Mouse (Mus musculus): Measurements from ENCODE around the gene Zfhx3.
"Not testable (repeated sequence)": the region's sequence is repeated elsewhere in the genome, so short reads cannot be mapped to it uniquely, and the experiment has no call there.

The Zfhx3 gene

DNA sequence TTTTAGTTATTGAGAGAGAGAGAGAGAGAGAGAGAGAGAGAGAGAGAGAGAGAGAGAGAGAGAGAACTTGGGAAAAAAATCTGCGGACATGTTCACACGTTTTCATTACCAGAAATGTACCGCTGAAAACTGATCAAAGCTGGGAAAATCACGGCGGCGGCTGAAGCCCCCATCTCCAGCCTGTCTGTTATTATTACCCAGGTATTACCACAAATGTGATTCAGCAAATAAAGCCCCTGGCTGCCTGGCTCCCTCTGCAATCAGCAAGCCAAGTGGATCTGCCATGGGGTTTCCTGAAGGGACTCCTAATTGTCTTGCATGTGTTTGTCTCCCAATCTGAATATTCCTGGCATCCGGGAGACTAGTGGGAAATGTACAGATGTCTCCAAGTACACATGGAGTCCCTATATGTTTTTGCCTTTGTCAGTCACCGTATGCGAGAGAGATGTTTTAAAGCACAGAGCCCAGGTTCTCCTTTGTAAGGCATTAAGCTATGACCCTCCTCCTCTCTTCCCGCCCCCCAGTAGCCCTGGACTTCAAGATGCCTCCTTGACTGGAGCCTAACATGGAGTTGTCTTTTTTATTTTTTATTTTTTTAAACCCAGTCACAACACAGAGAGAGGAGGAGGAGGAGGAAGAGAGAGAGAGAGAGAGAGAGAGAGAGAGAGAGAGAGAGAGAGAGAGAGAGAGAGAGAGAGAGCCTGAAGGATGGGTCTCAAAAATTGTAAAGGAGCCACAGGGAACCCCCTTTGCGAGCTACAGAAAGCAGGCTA, at the start of gene Zfhx3:
Gene Zfhx3 (plus strand): TSS at position 723 of the 773 bp plus-strand sequence.
- DNase-seq (ENCODE audit: low spot score in 2 of 2): no peak

GRCm38 (mm10) chr8:107918984-107919383, 23.5 kb upstream of the Zfhx3 start:
- no peak for DNase-seq (ENCODE audit: low spot score in 2 of 2)

GRCm38 (mm10) chr8:107926149-107926548, 16.3 kb upstream of the Zfhx3 start:
- no peak for DNase-seq (ENCODE audit: low spot score in 2 of 2)

DNA sequence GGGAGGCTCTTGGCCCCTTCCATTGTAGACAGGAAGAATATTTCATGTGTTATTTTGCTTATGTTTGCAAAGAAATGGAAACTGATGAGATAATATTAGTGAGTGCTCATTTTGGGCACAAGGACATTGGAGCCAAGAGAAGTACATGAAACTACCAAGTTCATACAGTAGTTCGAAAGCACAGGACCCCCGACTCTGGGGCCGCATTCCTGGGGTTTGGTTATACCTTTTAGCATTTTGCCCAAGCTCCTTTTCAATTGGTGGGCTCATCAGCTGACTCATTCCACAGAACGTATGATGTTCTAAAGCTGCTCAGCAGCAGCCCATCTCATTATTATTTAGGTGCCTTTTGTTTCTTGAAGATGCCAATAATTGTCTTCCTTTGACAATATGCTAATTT, 5.7 kb upstream of the Zfhx3 start:
- no peak for DNase-seq (ENCODE audit: low spot score in 2 of 2)

- DNase-seq (ENCODE audit: low spot score in 2 of 2): not testable (repeated sequence)
Measured at GRCm38 (mm10) chr8:107938231-107938630, 4.2 kb upstream of the Zfhx3 start.

GRCm38 (mm10) chr8:107940181-107940580, 2.3 kb upstream of the Zfhx3 start:
- DNase-seq (ENCODE audit: low spot score in 2 of 2): no peak

GRCm38 (mm10) chr8:107942752-107943510, 487 bp downstream of the Zfhx3 start:
- DNase-seq (ENCODE audit: low spot score in 2 of 2): no peak

DNA sequence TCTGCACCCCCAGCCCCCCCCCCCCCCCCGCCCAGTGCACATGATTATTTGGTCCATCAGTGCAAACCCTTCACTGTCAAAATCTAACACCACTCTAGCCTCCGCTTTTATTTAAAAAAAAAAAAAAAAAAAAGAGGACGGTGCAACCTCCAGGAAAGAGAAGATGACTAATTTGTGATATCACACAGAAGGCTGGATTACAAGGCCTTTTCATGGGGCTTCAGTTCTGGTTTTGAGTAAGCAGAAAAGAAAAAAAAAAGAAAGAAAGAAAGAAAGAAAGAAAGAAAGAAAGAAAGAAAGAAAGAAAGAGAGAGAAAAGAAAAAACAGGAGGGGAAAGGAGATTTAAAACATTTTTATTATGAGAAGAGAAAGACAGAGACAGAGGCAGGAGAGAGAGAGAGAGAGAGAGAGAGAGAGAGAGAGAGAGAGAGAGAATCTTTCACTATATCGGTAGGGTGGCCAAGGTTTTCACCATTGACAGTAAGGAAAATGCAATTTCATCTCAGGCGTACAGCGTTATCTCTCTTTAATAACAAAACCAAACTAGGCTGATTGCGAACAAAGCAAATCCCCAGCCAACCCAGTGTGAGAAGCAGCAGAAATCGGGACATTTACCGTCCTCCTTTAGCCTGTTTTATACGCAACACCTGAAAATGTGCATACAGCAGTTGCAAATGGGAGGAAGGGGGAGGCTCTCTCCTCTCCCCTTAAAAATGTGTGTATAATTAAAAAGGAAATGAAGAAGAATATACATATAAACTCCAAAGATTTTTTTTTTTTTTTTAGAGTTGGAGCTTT, 1.3 kb downstream of the Zfhx3 start:
- DNase-seq (ENCODE audit: low spot score in 2 of 2): no peak

DNA sequence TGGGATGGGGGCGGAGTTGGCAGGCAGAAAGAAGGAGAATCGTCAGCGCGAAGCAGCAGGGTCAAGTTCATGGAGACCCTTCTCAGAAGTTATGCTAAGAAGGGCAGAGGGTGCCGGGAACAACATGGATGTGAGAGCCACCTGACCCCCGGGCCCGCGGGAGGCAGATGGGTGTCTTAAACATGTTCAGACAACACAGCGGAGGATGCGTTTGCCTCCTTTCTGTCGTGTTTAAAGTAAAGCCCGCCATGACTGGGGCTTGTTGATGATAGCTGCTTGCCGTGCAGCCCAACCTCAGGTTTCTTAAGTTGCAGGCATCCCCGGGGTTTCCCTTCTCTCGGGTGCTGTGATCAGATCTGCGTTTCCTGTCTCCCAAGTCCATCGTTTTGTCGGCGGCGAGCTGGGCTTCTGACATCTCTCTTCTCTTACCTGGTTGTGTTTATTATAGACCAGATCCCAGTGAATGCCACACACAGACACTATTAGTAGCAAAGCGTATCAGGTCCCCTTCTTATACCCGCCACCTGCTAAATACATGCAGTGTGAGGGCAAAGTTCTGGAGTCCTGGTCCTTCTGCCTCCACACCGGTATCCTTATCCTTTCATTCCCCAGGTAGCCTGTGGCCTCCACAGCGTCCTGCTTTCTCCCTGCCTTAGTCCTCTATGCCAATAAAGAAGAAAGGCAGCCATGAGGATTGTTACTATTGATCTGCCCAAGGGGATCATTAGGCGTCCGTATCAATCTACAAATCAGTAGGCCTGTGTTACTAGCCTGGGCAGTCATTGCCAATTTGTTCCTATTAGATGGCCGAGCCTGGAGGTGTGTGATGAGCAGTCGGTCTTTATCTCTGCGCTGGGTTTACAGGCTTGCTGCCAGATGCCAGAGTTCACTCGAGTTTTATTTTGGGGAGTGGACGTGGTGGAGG, 2.5 kb downstream of the Zfhx3 start:
- DNase-seq (ENCODE audit: low spot score in 2 of 2): no peak

DNA sequence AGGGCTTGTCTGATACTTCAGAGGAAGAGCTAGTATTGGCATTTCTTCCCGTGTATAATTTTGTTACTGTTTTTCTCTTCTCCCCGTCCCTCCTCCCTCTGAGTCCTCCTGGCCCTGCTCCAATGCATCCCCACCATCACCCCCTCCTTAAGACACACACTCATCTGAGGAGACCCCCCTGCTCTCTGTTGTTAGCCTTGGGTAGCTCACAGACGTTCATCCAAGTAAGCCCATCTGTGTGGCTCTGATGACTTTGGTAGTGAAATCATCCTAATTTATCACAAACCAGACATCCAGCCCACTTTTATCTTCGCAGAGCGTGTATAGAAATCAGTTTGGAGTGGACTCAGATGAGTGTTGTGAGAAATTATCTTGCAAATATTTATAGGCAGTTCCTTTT, 4.4 kb downstream of the Zfhx3 start:
- no peak for DNase-seq (ENCODE audit: low spot score in 2 of 2)

DNA sequence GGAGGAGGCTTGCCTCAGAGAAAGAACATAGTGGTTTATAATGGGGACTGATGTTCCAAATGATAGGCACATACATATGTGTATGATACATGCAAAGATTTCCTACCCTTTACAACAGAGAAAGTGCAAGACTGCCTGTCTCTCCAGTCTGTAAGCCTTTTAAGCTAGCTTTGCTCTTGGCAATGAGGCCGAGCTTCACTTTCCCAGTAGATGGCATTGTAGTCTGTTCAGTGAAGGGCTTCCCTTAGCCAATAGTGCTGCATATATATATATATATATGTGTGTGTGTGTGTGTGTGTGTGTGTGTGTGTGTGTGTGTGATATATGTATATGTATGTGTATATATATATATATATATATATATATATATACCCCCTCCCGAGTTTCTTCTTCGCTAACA, 13.4 kb downstream of the Zfhx3 start:
- peak in 1 of 2 experiments; percentile 64 for DNase-seq (ENCODE audit: low spot score in 2 of 2)

DNA sequence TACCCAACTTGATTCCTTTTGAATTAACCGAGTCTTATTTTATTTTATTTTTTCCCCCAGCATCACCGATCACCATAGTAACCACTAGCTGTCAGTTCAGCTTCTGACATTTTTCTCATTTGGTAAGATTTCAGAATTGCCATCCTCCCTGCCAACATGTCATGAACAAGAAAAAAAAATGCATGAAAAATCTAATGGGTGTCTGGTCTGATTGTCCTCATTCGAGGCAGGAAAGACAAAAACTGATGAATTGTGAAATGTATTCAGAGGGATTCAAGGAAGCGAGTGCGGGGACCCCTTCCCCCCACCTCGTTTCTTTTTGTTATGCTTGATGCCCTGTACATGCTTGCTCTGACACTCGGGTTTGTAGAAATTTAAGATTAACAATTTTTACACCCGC, 15.1 kb downstream of the Zfhx3 start:
- DNase-seq (ENCODE audit: low spot score in 2 of 2): no peak

GRCm38 (mm10) chr8:107960466-107960865, 18.0 kb downstream of the Zfhx3 start:
- DNase-seq (ENCODE audit: low spot score in 2 of 2): no peak

- no peak for DNase-seq (ENCODE audit: low spot score in 2 of 2)
Measured at GRCm38 (mm10) chr8:107960878-107961277, 18.4 kb downstream of the Zfhx3 start.

GRCm38 (mm10) chr8:107972198-107972597, 29.8 kb downstream of the Zfhx3 start:
- DNase-seq (ENCODE audit: low spot score in 2 of 2): no peak

DNA sequence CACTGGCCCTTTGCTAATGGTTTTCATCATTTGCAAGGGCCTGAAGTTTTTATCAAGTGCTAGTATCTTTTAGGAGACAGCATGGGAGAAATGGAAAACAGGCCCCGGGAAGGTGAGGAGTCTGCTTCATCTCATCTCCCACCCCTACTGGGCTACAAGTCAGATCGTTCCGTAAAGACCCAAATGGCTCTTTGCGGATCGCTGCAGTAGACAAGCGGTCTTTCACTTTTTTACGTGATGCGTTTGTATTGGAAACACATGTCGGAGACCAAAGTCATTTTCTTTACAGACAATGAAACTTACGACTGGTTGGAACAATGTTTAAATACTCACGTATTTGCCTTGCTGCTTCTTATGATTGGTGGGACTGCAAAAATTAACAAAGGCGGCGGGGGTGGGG, 32.0 kb downstream of the Zfhx3 start:
- no peak for DNase-seq (ENCODE audit: low spot score in 2 of 2)

- DNase-seq (ENCODE audit: low spot score in 2 of 2): no peak
Measured at GRCm38 (mm10) chr8:107978247-107978646, 35.8 kb downstream of the Zfhx3 start.

DNA sequence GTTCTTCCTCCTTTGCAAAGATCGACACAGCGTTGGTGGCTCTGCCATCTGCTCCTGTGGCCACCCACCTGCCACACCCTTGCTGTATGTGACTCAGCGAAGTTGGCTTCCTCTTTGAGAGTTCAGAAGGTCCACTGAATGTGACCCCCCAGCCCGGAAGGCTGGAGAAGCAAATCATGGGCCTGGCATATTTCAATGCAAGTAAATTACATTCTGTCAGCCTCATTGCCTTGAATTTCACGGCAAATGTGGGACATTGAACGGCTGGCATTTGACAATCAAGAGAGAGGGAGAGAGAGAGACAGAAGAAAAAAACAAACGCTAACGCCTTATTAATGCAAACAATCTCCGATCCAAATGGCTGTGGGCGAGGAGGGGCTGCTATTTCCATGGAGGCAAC, 38.2 kb downstream of the Zfhx3 start:
- peak; percentile 39 to 47 for DNase-seq (ENCODE audit: low spot score in 2 of 2)

- DNase-seq (ENCODE audit: low spot score in 2 of 2): peak; percentile 29 to 54
Measured at GRCm38 (mm10) chr8:107986629-107987028, 44.2 kb downstream of the Zfhx3 start.

- DNase-seq (ENCODE audit: low spot score in 2 of 2): no peak
Measured at GRCm38 (mm10) chr8:107998874-107999273, 56.4 kb downstream of the Zfhx3 start.

DNA sequence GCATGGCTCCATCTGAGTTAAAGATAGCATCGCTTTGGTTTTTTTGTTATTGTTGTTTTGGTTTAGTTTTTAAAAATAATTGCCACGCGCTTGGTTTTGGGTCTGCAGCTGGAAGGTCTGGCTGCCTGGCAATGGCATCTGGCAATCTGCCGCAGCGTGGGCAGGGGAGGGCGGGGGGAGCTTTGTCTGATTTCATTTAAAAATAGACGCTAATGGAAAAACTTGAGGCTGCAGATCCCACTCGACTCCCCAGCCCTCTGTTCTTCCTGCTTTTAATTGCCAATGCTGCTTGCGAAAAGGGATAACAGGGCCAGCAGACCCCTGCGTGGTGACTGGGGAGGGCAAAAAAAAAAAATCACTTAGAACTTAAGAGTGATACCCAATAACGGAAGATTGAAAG, 69.1 kb downstream of the Zfhx3 start:
- DNase-seq (ENCODE audit: low spot score in 2 of 2): peak; percentile 3 to 5

Measured in frontal cortex, postnatal 36 days (tissue).